Mouse (Mus musculus) kidney, adult 2 months (tissue): Measurements from ENCODE around the gene Arhgef1. TPM values are rescaled to one million over a fixed set of nuclear protein-coding genes. Genes with fewer than 3 reads are reported as not detected.
A peak's percentile ranks its signal among the peaks of the same experiment; 100 is the strongest.

ENCODE experiments used
- DNase-seq: peaks from one replicate; pipeline ENCODE4 v3.0.0; 2021
- H3K27ac ChIP-seq: fragments of 200-500 bp; 2 replicates; pipeline ENCODE4 v1.5.1; 2012; ENCODE audit warnings: low read depth, low read length, control low read depth, inconsistent platforms; ENCODE audit not compliant: insufficient read depth
- H3K27me3 ChIP-seq: fragments of 200-500 bp; replicated peaks from 2 replicates; pipeline ENCODE4 v1.6.1; 2012; ENCODE audit warnings: mild to moderate bottlenecking, moderate library complexity, low read length, inconsistent platforms; ENCODE audit not compliant: control insufficient read depth, insufficient read depth
- H3K36me3 ChIP-seq: fragments of 200-500 bp; 2 replicates; pipeline ENCODE4 v1.6.1; 2012; ENCODE audit warnings: mild to moderate bottlenecking, moderate library complexity, low read length, inconsistent platforms; ENCODE audit not compliant: control insufficient read depth, insufficient read depth
- H3K4me1 ChIP-seq: fragments of 200-500 bp; 2 replicates; pipeline ENCODE4 v1.6.1; 2011; ENCODE audit warnings: low read length; ENCODE audit not compliant: control insufficient read depth, insufficient read depth
- H3K4me3 ChIP-seq: fragments of 200-500 bp; 2 replicates; pipeline ENCODE4 v1.5.1; 2011; ENCODE audit warnings: mild to moderate bottlenecking, low read depth, low read length, control low read depth; ENCODE audit not compliant: insufficient read depth
- CTCF ChIP-seq: fragments of 200-500 bp; conservative IDR thresholded peaks from 2 replicates; pipeline ENCODE4 v1.5.1; 2011; ENCODE audit warnings: low read depth, mild to moderate bottlenecking, control low read depth, low read length, moderate library complexity, mixed read lengths; ENCODE audit not compliant: insufficient read depth, insufficient read length
- POLR2A ChIP-seq: fragments of 200-500 bp; IDR thresholded peaks from one replicate; pipeline ENCODE4 v1.6.1; 2011; ENCODE audit warnings: low read depth, low read length, control low read depth
- WGBS: fragments of 180-500 bp; shearing (Covaris S2); methylation state at CpG from one replicate; pipeline ENCODE4 v1.1.7; 2018; 5-methylcytosine and 5-hydroxymethylcytosine counted together
- polyA plus RNA-seq: library from polyadenylated mRNA; depleted of rRNA; stranded (reverse); fragments of >200 nt; gene quantifications from 2 replicates; pipeline ENCODE4 v1.2.3, GENCODE M21; 2012

Arhgef1 gene
- polyA plus RNA-seq, 1 experiment: 111 TPM

DNA sequence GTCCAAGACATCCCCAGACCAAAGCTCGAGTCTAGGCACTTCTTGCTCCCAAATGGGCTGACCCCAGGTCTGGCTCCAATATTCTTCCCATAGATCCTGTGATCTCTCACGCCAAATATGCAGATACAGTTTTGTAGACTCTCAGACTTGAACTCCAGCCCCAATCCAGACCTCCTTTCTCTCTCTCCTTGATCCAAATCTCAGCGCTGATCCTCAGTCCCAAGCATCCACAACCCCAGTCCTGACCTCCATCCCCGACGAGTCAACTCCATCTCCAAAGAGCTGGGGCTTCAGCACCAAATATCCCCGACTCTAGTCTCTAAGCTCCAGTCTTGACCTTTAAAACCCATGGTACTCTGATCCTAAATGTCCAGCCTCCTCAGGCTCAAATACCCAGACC is 40.9 kb downstream of the Arhgef1 start:
- DNase-seq: no peak
- Histone ChIP-seq H3K27me3 (peaks cover 4% of the 10 kb centered on the region), H3K4me3 (no peak overlapping the region), H3K4me1 (no peaks in the 10 kb centered on the region), H3K36me3 (no peaks in the 10 kb centered on the region), H3K27ac (no peak overlapping the region)
- TF ChIP-seq POLR2A: no peak
- TF ChIP-seq CTCF: no peak
- WGBS: 6% methylated on average over 6 of the region's 6 CpGs

GRCm38 (mm10) chr7:24944257-24944950 is 41.7 kb downstream of the Arhgef1 start, which contains the start of gene Gm4881:
TSS of gene Gm4881 (minus strand) at chr7:24944494.
- H3K27me3 ChIP-seq: peaks cover 4% of the 10 kb centered on the region
- WGBS: 2% methylated on average over 71 of the region's 72 CpGs
- H3K4me3 ChIP-seq: no peak within 1 kb of the TSS

GRCm38 (mm10) chr7:24947316-24948048 is 44.8 kb downstream of the Arhgef1 start:
- no peak overlapping the region for H3K27ac ChIP-seq
- H3K4me1 ChIP-seq: no peaks in the 10 kb centered on the region
- no peak for DNase-seq
- H3K27me3 ChIP-seq: peaks cover 4% of the 10 kb centered on the region
- TF ChIP-seq POLR2A (no peak), CTCF (no peak)
- H3K36me3 ChIP-seq: no peaks in the 10 kb centered on the region
- WGBS: 5% methylated on average over 7 of the region's 7 CpGs
- no peak overlapping the region for H3K4me3 ChIP-seq

More at GRCm38 (mm10) chr7:24944257-24944950, 41.7 kb downstream of the Arhgef1 start, which contains the start of gene Gm4881:
- H3K36me3 ChIP-seq: no peaks in the 10 kb centered on the region
- no peaks in the 10 kb centered on the region for H3K4me1 ChIP-seq
- TF ChIP-seq CTCF (no peak), POLR2A (no peak)
- no peak within 1 kb of the TSS for H3K27ac ChIP-seq
- DNase-seq: no peak

GRCm38 (mm10) chr7:24948774-24949173 is 46.1 kb downstream of the Arhgef1 start:
- TF ChIP-seq POLR2A: no peak
- no peak for TF ChIP-seq CTCF
- no peak for DNase-seq
- peaks cover 3% of the 10 kb centered on the region for H3K27me3 ChIP-seq
- 3% methylated on average over 29 of the region's 29 CpGs for WGBS
- no peak overlapping the region for H3K4me3 ChIP-seq
- H3K4me1 ChIP-seq: no peaks in the 10 kb centered on the region
- H3K36me3 ChIP-seq: no peaks in the 10 kb centered on the region
- H3K27ac ChIP-seq: no peak overlapping the region

DNA sequence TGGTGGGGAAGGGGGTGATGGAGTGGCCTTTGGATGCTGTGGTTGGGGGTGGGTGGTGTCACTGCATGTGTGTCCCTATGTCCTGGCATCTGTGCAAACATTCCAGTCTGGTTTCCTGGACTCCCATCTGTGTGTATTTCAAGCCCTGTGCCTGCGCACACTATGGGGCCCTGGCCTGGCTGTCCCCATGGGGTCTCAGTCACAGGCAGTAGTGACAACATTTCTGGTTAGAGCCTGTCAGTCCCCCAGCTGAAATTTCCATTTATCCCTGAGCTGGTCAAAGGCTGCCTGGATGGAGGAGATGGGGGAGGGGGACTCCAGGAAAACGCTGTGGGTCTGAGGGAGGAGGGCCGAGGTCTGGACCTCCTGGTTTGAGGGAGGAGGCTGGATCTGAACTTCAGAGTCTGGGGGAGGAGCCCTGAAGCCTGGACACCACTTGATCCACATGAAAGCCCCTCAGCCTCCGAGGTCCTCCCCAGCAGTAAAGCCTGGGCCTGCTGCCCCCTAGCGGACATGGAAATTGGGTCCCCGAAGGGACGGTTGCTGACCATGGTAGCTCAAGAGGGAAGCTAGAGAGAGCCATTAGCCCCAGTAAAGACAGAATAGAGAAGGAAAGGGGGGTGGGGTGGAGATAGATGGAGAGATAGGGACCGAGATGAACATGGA is 47.4 kb downstream of the Arhgef1 start:
- Histone ChIP-seq H3K4me3 (no peak overlapping the region), H3K27ac (no peak overlapping the region), H3K27me3 (no peaks in the 10 kb centered on the region; the same call in none of the 2 replicates), H3K4me1 (no peaks in the 10 kb centered on the region), H3K36me3 (no peaks in the 10 kb centered on the region)
- 3% methylated on average over 8 of the region's 8 CpGs for WGBS
- peak; percentile 62 for DNase-seq
- no peak for TF ChIP-seq POLR2A
- peak; percentile 77 for TF ChIP-seq CTCF

- Histone ChIP-seq H3K27ac (no peak overlapping the region), H3K36me3 (no peaks in the 10 kb centered on the region), H3K4me1 (no peaks in the 10 kb centered on the region), H3K27me3 (no peaks in the 10 kb centered on the region; the same call in 1 of the 2 replicates), H3K4me3 (peak overlapping the region; percentile 13; the same call in 1 of the 2 replicates)
- TF ChIP-seq CTCF: no peak
- TF ChIP-seq POLR2A: no peak
- DNase-seq: no peak
- WGBS: 7% methylated on average over 23 of the region's 24 CpGs
Measured at GRCm38 (mm10) chr7:24953966-24954365, 51.3 kb downstream of the Arhgef1 start.

DNA sequence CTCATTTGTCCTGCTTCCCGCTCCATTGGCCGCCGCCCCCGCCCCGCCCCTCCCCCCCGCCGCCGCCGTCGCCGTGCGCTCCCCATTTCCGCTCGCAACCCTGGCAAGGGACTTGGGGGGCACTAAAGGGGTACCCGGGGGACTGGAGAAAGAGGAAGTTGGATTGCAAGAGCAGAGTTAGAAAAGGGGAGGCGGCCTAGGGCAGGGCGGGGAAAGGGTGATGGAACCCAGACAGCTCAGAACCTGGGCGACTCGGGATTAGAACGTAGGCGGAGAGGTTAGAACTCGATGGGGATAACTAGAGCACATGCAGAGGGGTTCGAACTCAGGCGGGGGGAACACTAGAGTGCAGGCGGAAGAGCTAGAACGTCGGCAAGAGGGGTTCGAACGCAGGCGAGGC is 51.7 kb downstream of the Arhgef1 start:
- no peaks in the 10 kb centered on the region for H3K36me3 ChIP-seq
- peak overlapping the region; percentile 46 for H3K4me3 ChIP-seq
- DNase-seq: peak; percentile 8
- WGBS: 3% methylated on average over 30 of the region's 30 CpGs
- H3K27ac ChIP-seq: no peak overlapping the region
- no peaks in the 10 kb centered on the region for H3K4me1 ChIP-seq
- TF ChIP-seq CTCF: no peak
- no peak for TF ChIP-seq POLR2A
- no peaks in the 10 kb centered on the region; the same call in 1 of the 2 replicates for H3K27me3 ChIP-seq
